ENCODE assay signal across 8 mouse cellular contexts in the genomic region with DNA sequence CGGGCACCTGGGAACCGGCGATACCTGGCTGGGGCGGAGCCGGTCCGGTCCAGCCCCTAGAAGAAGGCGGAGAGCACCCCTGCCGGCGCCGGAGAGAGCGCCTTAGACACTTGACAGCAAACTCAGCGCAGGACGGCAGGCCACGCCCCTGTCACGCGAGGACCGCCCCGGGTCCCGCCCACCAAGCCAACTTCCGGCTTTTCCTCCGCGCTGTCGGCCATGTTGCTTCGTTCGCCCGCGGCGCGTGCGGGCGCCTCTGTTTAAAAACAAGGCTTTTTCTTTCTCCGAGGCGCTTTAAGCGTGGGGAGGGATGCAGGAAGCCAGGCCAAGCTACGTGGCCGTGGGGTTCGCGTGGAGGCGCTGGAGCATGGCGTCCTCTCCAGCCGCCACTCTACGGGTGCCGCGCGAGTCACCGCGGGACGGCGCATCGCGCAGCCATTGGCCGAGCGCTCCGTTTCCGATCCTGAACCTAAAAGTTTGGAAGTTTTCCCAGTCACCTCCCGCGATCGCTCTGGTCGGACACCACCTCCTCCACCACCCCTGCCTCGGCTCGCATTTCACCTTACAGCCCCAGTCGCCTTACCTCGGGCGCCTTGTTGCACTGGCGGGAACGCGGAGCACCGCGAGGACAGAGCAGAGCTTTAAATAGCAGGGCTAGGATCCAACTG. TPM values are rescaled to one million over a fixed set of nuclear protein-coding genes. Genes with fewer than 3 reads are reported as not detected.
DNase-seq lines count a peak whose midpoint lies in the region; ATAC-seq lines count a peak whose summit lies in the region.

TSS of gene Tbc1d2 (minus strand) at position 124 of the 668 bp plus-strand sequence.

- H3K27ac ChIP-seq in intestine, embryonic 14.5 days (ENCODE audit: low read depth) = peak within 1 kb of the TSS; percentile 81

- peak; percentile 97 for DNase-seq in adrenal gland, postnatal 10 days
- DNase-seq in embryo, embryonic 9.5 days (ENCODE audit: extremely low spot score) = peak; percentile 95
- peak; percentile 88 to 96 for DNase-seq in gastrocnemius, postnatal 36 days
- peak; percentile 98 for DNase-seq in intestine, embryonic 14.5 days (ENCODE audit: low spot score)
- peak; percentile 83 to 92 for DNase-seq in left cerebral cortex, postnatal 14 days (ENCODE audit: low spot score in 2 of 2)
- peak; percentile 89 for DNase-seq in right cerebral cortex, postnatal 14 days
- DNase-seq in urinary bladder, postnatal 25 days (ENCODE audit: low spot score) = peak; percentile 94

- intact Hi-C loops in gastrocnemius, postnatal 36 days (cut with DNase I) = loop anchor here (5.0 kb wide), 1 partner anchor 148 kb away; no protein-coding TSS in a partner anchor
- intact Hi-C loops in left cerebral cortex, postnatal 14 days (cut with DNase I) = loop anchor here (10.0 kb wide), 1 partner anchor 255 kb away; no protein-coding TSS in a partner anchor

- H3K9me3 ChIP-seq in intestine, embryonic 14.5 days (ENCODE audit: control insufficient read depth, low read length) = no peaks in the 10 kb centered on the region

- under 1% methylated on average over 67 of the region's 69 CpGs for WGBS in intestine, embryonic 14.5 days

- H3K4me3 ChIP-seq in intestine, embryonic 14.5 days (ENCODE audit: low read depth, low read length) = peak within 1 kb of the TSS; percentile 76

- H3K9ac ChIP-seq in intestine, embryonic 14.5 days (ENCODE audit: low read length) = peak within 1 kb of the TSS; percentile 67

- H3K4me1 ChIP-seq in intestine, embryonic 14.5 days (replicated peaks; ENCODE audit: control insufficient read depth, insufficient read depth, low read length) = no peaks in the 10 kb centered on the region

- H3K36me3 ChIP-seq in intestine, embryonic 14.5 days (ENCODE audit: control insufficient read depth, insufficient read depth, low read length) = no peaks in the 10 kb centered on the region

- H3K4me2 ChIP-seq in intestine, embryonic 14.5 days (ENCODE audit: low read length) = peak within 1 kb of the TSS; percentile 98

- H3K27me3 ChIP-seq in intestine, embryonic 14.5 days (replicated peaks; ENCODE audit: control insufficient read depth, insufficient read depth, low read length) = peaks cover 30% of the 10 kb centered on the region

- peak; percentile 98 for ATAC-seq in intestine, embryonic 14.5 days (replicated peaks; ENCODE audit: low FRiP score, low TSS enrichment, low read depth)
- ATAC-seq in megakaryocyte-erythroid progenitor cell, adult 5-6 weeks (replicated peaks; ENCODE audit: low FRiP score, low TSS enrichment, poor library complexity, severe bottlenecking) = peak; percentile 97

RNA-seq across cellular contexts. Expression of gene Tbc1d2, which starts in this region (rescaled TPM):
- total RNA-seq in adrenal gland, postnatal 10 days (2021) = 1 to 10 TPM; 2.2 to 3.7 TPM
- under 1 TPM; 0.72 to 0.77 TPM for total RNA-seq in gastrocnemius, postnatal 36 days (2021)
- polyA plus RNA-seq in intestine, embryonic 14.5 days (2014; fragmentation: Nextera tagmentation; extraction: Ambion mirVana) = 3.5 and 4.8 TPM in 2 replicates
- total RNA-seq in left cerebral cortex, postnatal 14 days (2021) = 1 to 10 TPM; 2.7 to 2.9 TPM
- total RNA-seq in megakaryocyte-erythroid progenitor cell, adult 5-6 weeks (2014; fragmentation: Nextera tagmentation) = 0.26 and 0.64 TPM in 2 replicates
- 0.80 and 0.88 TPM in 2 replicates for total RNA-seq in megakaryocyte-erythroid progenitor cell, adult 5-6 weeks (2017)

Comparison
In these comparisons a context has a peak if more than half of its experiments do, and no peak if none do; other contexts are left out.
1. Peak in every context shown above with its lines: DNase-seq, ATAC-seq, H3K4me3 ChIP-seq and H3K27ac ChIP-seq.
2. Peak in DNase-seq in gastrocnemius, postnatal 36 days; RNA of the gene not detected or under 1 TPM.
3. Peak in ATAC-seq in megakaryocyte-erythroid progenitor cell, adult 5-6 weeks; RNA of the gene not detected or under 1 TPM.